Comparison of ENCODE assay signal across 21 mouse cellular contexts in the genomic region with DNA sequence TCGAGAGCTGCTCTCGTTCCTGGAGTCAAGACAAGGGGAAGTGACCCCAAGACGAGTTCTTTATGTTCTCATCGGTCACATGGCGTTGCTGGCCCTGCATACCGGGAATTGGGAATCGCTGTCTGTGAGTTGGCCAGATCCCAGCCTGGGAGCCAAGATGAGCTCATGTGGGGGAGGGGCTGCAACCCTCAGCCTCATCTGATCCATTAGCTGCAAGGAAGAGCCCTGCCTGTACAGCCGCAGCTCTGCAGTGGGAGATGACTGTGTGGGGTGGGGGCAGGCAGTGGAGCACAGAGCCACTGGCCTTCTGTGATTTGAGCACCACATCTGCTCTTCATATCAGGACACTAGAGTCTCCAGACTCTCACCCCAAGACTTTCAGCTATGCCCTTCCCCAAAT. TPM values are rescaled to one million over a fixed set of nuclear protein-coding genes. Genes with fewer than 3 reads are reported as not detected.
DNase-seq lines count a peak whose midpoint lies in the region; ATAC-seq lines count a peak whose summit lies in the region.
"Had no signal": no experiment of that assay in that cellular context is flagged by ENCODE, and none has a peak within 500 bp of the region (broad histone marks: within the 10 kb centered on the region; RNA-seq: fewer than 3 reads in every experiment).

No protein-coding gene starts in this region.

- no peak overlapping the region for H3K9ac ChIP-seq in hindbrain, embryonic 11.5 days (ENCODE audit: low read depth, low read length)
- H3K9ac ChIP-seq in hindbrain, embryonic 14.5 days, result no peak overlapping the region
- no peak overlapping the region for H3K9ac ChIP-seq in neural tube, embryonic 13.5 days
- H3K9ac ChIP-seq: embryonic facial prominence, embryonic 15.5 days; heart, embryonic 12.5 days; limb, embryonic 12.5 days; liver, embryonic 12.5 days; midbrain, embryonic 12.5 days had no signal

- no peak overlapping the region for H3K4me3 ChIP-seq in hindbrain, embryonic 11.5 days (ENCODE audit: low read depth, low read length)
- no peak overlapping the region for H3K4me3 ChIP-seq in hindbrain, embryonic 14.5 days (replicated peaks; ENCODE audit: low read length)
- no peak overlapping the region for H3K4me3 ChIP-seq in neural tube, embryonic 13.5 days
- no peak overlapping the region for H3K4me3 ChIP-seq in heart, embryonic 10.5 days
- H3K4me3 ChIP-seq: embryonic facial prominence, embryonic 15.5 days; heart, embryonic 12.5 days; limb, embryonic 12.5 days; liver, embryonic 12.5 days; midbrain, embryonic 12.5 days; myocyte had no signal

- H3K36me3 ChIP-seq in hindbrain, embryonic 11.5 days (ENCODE audit: control insufficient read depth, insufficient read depth, low read length), result no peaks in the 10 kb centered on the region
- no peaks in the 10 kb centered on the region for H3K36me3 ChIP-seq in hindbrain, embryonic 14.5 days (replicated peaks; ENCODE audit: control insufficient read depth, insufficient read depth)
- H3K36me3 ChIP-seq in neural tube, embryonic 13.5 days, result no peaks in the 10 kb centered on the region
- H3K36me3 ChIP-seq in heart, embryonic 10.5 days, result no peaks in the 10 kb centered on the region
- H3K36me3 ChIP-seq: embryonic facial prominence, embryonic 15.5 days; heart, embryonic 12.5 days; limb, embryonic 12.5 days; liver, embryonic 12.5 days; midbrain, embryonic 12.5 days had no signal

- ATAC-seq in hindbrain, embryonic 11.5 days (ENCODE audit: low FRiP score), result 0 out of 2 replicates have a peak, but pooled peaks have one; percentile 40
- no peak for ATAC-seq in hindbrain, embryonic 14.5 days (ENCODE audit: low FRiP score)
- 0 out of 2 replicates have a peak, but pooled peaks have one; percentile 59 for ATAC-seq in neural tube, embryonic 13.5 days (ENCODE audit: low read depth)
- ATAC-seq: liver, embryonic 12.5 days; Patski had no signal

- DNase-seq in cerebellum, postnatal 10 days, result peak; percentile 83 to 86
- no peak for DNase-seq in cerebellum, adult 18-20 months
- DNase-seq in hindbrain, embryonic 11.5 days (ENCODE audit: low spot score), result peak; percentile 27
- no peak for DNase-seq in hindbrain, embryonic 14.5 days (ENCODE audit: low spot score)
- DNase-seq in neural tube, embryonic 10.5 days (ENCODE audit: extremely low spot score, low spot score), result no peak
- no peak for DNase-seq in heart, embryonic 10.5 days (ENCODE audit: low spot score)
- DNase-seq in heart, adult 8-10 months (ENCODE audit: low spot score), result no peak
- DNase-seq: adrenal gland, adult 8-10 months; cerebellum, postnatal 36 days; kidney, adult 9 months; lung, adult 2 months; right cerebral cortex, adult 18-20 months had no signal

- no peaks in the 10 kb centered on the region for H3K27me3 ChIP-seq in hindbrain, embryonic 11.5 days (ENCODE audit: control insufficient read depth, insufficient read depth, low read length)
- H3K27me3 ChIP-seq in hindbrain, embryonic 14.5 days (ENCODE audit: control insufficient read depth, insufficient read depth, low read length), result no peaks in the 10 kb centered on the region
- peaks cover 6% of the 10 kb centered on the region; the same call in 1 of the 2 replicates for H3K27me3 ChIP-seq in neural tube, embryonic 13.5 days
- H3K27me3 ChIP-seq in heart, embryonic 10.5 days (ENCODE audit: insufficient read depth, poor library complexity, severe bottlenecking), result no peaks in the 10 kb centered on the region
- H3K27me3 ChIP-seq: heart, embryonic 12.5 days; liver, embryonic 12.5 days; midbrain, embryonic 12.5 days; Patski had no signal

- H3K4me1 ChIP-seq in hindbrain, embryonic 11.5 days (replicated peaks; ENCODE audit: control insufficient read depth, insufficient read depth, low read length), result no peaks in the 10 kb centered on the region
- 0 out of 2 replicates have a peak, but pooled peaks cover 7% of the 10 kb centered on the region for H3K4me1 ChIP-seq in hindbrain, embryonic 14.5 days (replicated peaks; ENCODE audit: control insufficient read depth, insufficient read depth, low read length)
- H3K4me1 ChIP-seq in neural tube, embryonic 13.5 days (replicated peaks), result peaks cover 22% of the 10 kb centered on the region
- peaks cover 13% of the 10 kb centered on the region for H3K4me1 ChIP-seq in heart, embryonic 10.5 days
- H3K4me1 ChIP-seq: embryonic facial prominence, embryonic 15.5 days; heart, embryonic 12.5 days; limb, embryonic 12.5 days; liver, embryonic 12.5 days had no signal

- no peak overlapping the region for H3K27ac ChIP-seq in hindbrain, embryonic 11.5 days (ENCODE audit: low read depth, low read length)
- no peak overlapping the region for H3K27ac ChIP-seq in hindbrain, embryonic 14.5 days
- H3K27ac ChIP-seq in neural tube, embryonic 13.5 days (replicated peaks), result peak overlapping the region; percentile 64
- H3K27ac ChIP-seq in heart, embryonic 10.5 days, result no peak overlapping the region
- H3K27ac ChIP-seq: embryonic facial prominence, embryonic 15.5 days; limb, embryonic 12.5 days; liver, embryonic 12.5 days; midbrain, embryonic 12.5 days; stomach, postnatal 0 days had no signal

- no peaks in the 10 kb centered on the region for H3K9me3 ChIP-seq in hindbrain, embryonic 11.5 days (ENCODE audit: control insufficient read depth, low read length)
- no peaks in the 10 kb centered on the region for H3K9me3 ChIP-seq in hindbrain, embryonic 14.5 days (ENCODE audit: control insufficient read depth, low read length)
- 0 out of 2 replicates have a peak, but pooled peaks cover 3% of the 10 kb centered on the region for H3K9me3 ChIP-seq in neural tube, embryonic 13.5 days
- no peaks in the 10 kb centered on the region for H3K9me3 ChIP-seq in heart, embryonic 10.5 days
- H3K9me3 ChIP-seq: embryonic facial prominence, embryonic 15.5 days; heart, embryonic 12.5 days; limb, embryonic 12.5 days; liver, embryonic 12.5 days; midbrain, embryonic 12.5 days had no signal

- H3K4me2 ChIP-seq in hindbrain, embryonic 11.5 days (replicated peaks; ENCODE audit: low read depth, low read length), result no peak overlapping the region
- H3K4me2 ChIP-seq in hindbrain, embryonic 14.5 days (replicated peaks), result no peak overlapping the region
- no peak overlapping the region for H3K4me2 ChIP-seq in neural tube, embryonic 13.5 days
- H3K4me2 ChIP-seq: embryonic facial prominence, embryonic 15.5 days; heart, embryonic 12.5 days; limb, embryonic 12.5 days; liver, embryonic 12.5 days; midbrain, embryonic 12.5 days had no signal

- 72% methylated on average over 8 of the region's 8 CpGs for WGBS in hindbrain, embryonic 11.5 days
- WGBS in hindbrain, embryonic 14.5 days, result 45% methylated on average over 8 of the region's 8 CpGs
- WGBS in neural tube, embryonic 13.5 days, result 55% methylated on average over 8 of the region's 8 CpGs
- WGBS in heart, embryonic 10.5 days, result 56% methylated on average over 8 of the region's 8 CpGs

RNA-seq across cellular contexts. Expression of a gene that starts 45.6 kb away (rescaled TPM):
- polyA plus RNA-seq in hindbrain, embryonic 11.5 days (2014; fragmentation: Nextera tagmentation; extraction: Ambion mirVana), result 3.3 and 3.9 TPM in 2 replicates
- polyA plus RNA-seq in hindbrain, embryonic 14.5 days (2014; fragmentation: Nextera tagmentation; extraction: Ambion mirVana), result 1.4 and 2.2 TPM in 2 replicates
- polyA plus RNA-seq in neural tube, embryonic 13.5 days (2015; fragmentation: Nextera tagmentation; extraction: Ambion mirVana), result 5.1 and 5.4 TPM in 2 replicates
- polyA plus RNA-seq in heart, embryonic 10.5 days (2016; fragmentation: Nextera tagmentation; extraction: Ambion mirVana), result 0.59 and 0.60 TPM in 2 replicates
- total RNA-seq in heart, adult 8-10 months (2022), result under 1 TPM in 2 of 4 experiments, not detected in 2; 0.09 to 0.34 TPM

Comparison
In these comparisons a context has a peak if more than half of its experiments do, and no peak if none do; other contexts are left out.
1. DNase-seq: peak in cerebellum, postnatal 10 days (2 of 2) and hindbrain, embryonic 11.5 days (single experiment); none in cerebellum, adult 18-20 months (0 of 2), hindbrain, embryonic 14.5 days (single experiment), neural tube, embryonic 10.5 days (single experiment), heart, embryonic 10.5 days (single experiment) and heart, adult 8-10 months (single experiment).